Comparison of ENCODE assay signal across 11 mouse cellular contexts in genomic region chr9:41328056-41328455, GRCm38 (mm10).
A peak's percentile ranks its signal among the peaks of the same experiment; 100 is the strongest.
DNase-seq lines count a peak whose midpoint lies in the region; ATAC-seq and TF ChIP-seq lines count a peak whose summit lies in the region.
"Had no signal": no experiment of that assay in that cellular context is flagged by ENCODE, and none has a peak within 500 bp of the region (broad histone marks: within the 10 kb centered on the region; RNA-seq: fewer than 3 reads in every experiment).

No protein-coding gene starts in this region.

- peak overlapping the region; percentile 41 for H3K4me2 ChIP-seq in forebrain, postnatal 0 days (ENCODE audit: low read depth)

- H3K9ac ChIP-seq in forebrain, postnatal 0 days = peak overlapping the region; percentile 14; the same call in 1 of the 2 replicates

- TF ChIP-seq CTCF in bone marrow macrophage, adult 2 months (IDR thresholded peaks at IDR 0.05; ENCODE audit: low read depth, low read length) = no peak
- no peak for TF ChIP-seq CTCF in forebrain, postnatal 0 days (IDR thresholded peaks at IDR 0.05; ENCODE audit: low read depth)

- H3K27me3 ChIP-seq in forebrain, postnatal 0 days (ENCODE audit: insufficient read depth, low read length) = no peaks in the 10 kb centered on the region
- no peaks in the 10 kb centered on the region for H3K27me3 ChIP-seq in midbrain, embryonic 10.5 days (ENCODE audit: low read depth, poor library complexity, severe bottlenecking)
- H3K27me3 ChIP-seq: megakaryocyte, embryonic 14.5 days had no signal

- no peak for TF ChIP-seq POLR2A in bone marrow macrophage, adult 2 months (IDR thresholded peaks at IDR 0.05; ENCODE audit: borderline replicate concordance, low read depth, low read length)

- peak overlapping the region; percentile 76 for H3K27ac ChIP-seq in bone marrow macrophage, adult 2 months (ENCODE audit: insufficient read depth, low read depth, low read length)
- H3K27ac ChIP-seq in forebrain, postnatal 0 days (ENCODE audit: low read depth, low read length) = no peak overlapping the region
- peak overlapping the region; percentile 86 for H3K27ac ChIP-seq in midbrain, embryonic 10.5 days (replicated peaks)

- peak; percentile 6 to 20 for DNase-seq in heart, adult 18-20 months
- DNase-seq in heart, adult 11 months = no peak
- DNase-seq in forebrain, postnatal 0 days = peak; percentile 29
- no peak for DNase-seq in midbrain, embryonic 10.5 days (ENCODE audit: low spot score)
- DNase-seq in layer of hippocampus, postnatal 14 days (ENCODE audit: low spot score in 2 of 2) = no peak
- DNase-seq in cerebellum, postnatal 25 days = no peak
- DNase-seq in testis, postnatal 10 days (ENCODE audit: low spot score) = no peak
- DNase-seq: kidney, adult 8-10 months had no signal

- H3K4me1 ChIP-seq in bone marrow macrophage, adult 2 months (ENCODE audit: control insufficient read depth, insufficient read depth, low read length) = peaks cover 15% of the 10 kb centered on the region
- H3K4me1 ChIP-seq in forebrain, postnatal 0 days (ENCODE audit: insufficient read depth) = peaks cover 21% of the 10 kb centered on the region; the same call in 1 of the 2 replicates
- H3K4me1 ChIP-seq in midbrain, embryonic 10.5 days = peaks cover 58% of the 10 kb centered on the region
- H3K4me1 ChIP-seq: megakaryocyte, embryonic 14.5 days had no signal

- no peaks in the 10 kb centered on the region for H3K36me3 ChIP-seq in forebrain, postnatal 0 days (ENCODE audit: insufficient read depth)
- H3K36me3 ChIP-seq in midbrain, embryonic 10.5 days = peaks cover 18% of the 10 kb centered on the region

- ATAC-seq in forebrain, postnatal 0 days = peak; percentile 42; the same call in 1 of the 2 replicates
- ATAC-seq: activated CD4-positive, CD25-positive, alpha-beta regulatory T cell, adult 4 months had no signal

- WGBS in forebrain, postnatal 0 days = 6% methylated on average over 1 of the region's 1 CpGs
- WGBS in midbrain, embryonic 10.5 days = 13% methylated on average over 1 of the region's 1 CpGs

- peak overlapping the region; percentile 18; the same call in 1 of the 2 replicates for H3K4me3 ChIP-seq in bone marrow macrophage, adult 2 months (ENCODE audit: insufficient read depth, low read length)
- H3K4me3 ChIP-seq in forebrain, postnatal 0 days (ENCODE audit: low read depth, low read length) = no peak overlapping the region
- peak overlapping the region; percentile 48 for H3K4me3 ChIP-seq in midbrain, embryonic 10.5 days
- H3K4me3 ChIP-seq: megakaryocyte, embryonic 14.5 days had no signal

- no peaks in the 10 kb centered on the region for H3K9me3 ChIP-seq in forebrain, postnatal 0 days (ENCODE audit: low read length)
- H3K9me3 ChIP-seq in midbrain, embryonic 10.5 days (replicated peaks) = peaks cover 5% of the 10 kb centered on the region; the same call in 1 of the 2 replicates
- H3K9me3 ChIP-seq: megakaryocyte, embryonic 14.5 days had no signal

Comparison
In these comparisons a context has a peak if more than half of its experiments do, and no peak if none do; other contexts are left out.
1. DNase-seq: peak in heart, adult 18-20 months (2 of 2) and forebrain, postnatal 0 days (single experiment); none in heart, adult 11 months (single experiment), midbrain, embryonic 10.5 days (single experiment), layer of hippocampus, postnatal 14 days (0 of 2), cerebellum, postnatal 25 days (0 of 2) and testis, postnatal 10 days (single experiment).